Mouse (Mus musculus) erythroblast, embryonic 14.5 days (primary cell): Measurements from ENCODE around the gene Mical3.

ENCODE experiments used
- GATA1 ChIP-seq: IDR thresholded peaks from 2 replicates; pipeline ENCODE4 v1.6.1; 2012; ENCODE audit warnings: low read length, inconsistent platforms, mixed read lengths
- TAL1 ChIP-seq: IDR thresholded peaks from 3 replicates; pipeline ENCODE4 v1.6.1; 2012; ENCODE audit warnings: low read length, inconsistent platforms, mixed read lengths

DNA sequence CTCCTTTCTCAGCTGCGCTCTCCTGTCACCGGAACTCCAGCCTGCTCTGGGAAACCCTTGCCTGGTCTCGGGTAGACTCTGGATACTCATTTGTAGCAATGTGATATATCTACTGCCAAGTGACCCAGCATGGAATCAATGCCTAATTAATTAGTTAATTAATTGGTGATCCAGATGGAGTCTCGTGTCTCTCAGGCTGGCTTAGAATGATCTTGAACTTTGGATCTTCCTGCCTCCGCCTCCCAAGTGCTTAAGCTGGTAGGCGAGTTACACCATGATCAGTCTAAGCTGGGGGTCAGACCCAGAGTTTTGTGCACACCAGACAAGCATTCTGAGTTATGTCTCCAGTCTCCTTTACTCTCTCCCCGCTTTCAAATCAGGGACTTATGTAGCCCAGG is 189.7 kb downstream of the Mical3 start:
- TF ChIP-seq GATA1: no peak
- no peak for TF ChIP-seq TAL1
